Mouse (Mus musculus): ENCODE results near the gene Tldc1. TPM values are rescaled to one million over a fixed set of nuclear protein-coding genes. Genes with fewer than 3 reads are reported as not detected.
A peak's percentile ranks its signal among the peaks of the same experiment; 100 is the strongest.

Gene Tldc1
- 10 to 100 TPM; 11.3 to 14.3 (median 12.1) TPM for total RNA-seq (2022)

- DNase-seq (ENCODE audit: low spot score), result peak; percentile 100
Observed at GRCm38 (mm10) chr8:119778263-119778662, at the start of gene Tldc1. TSS of gene Tldc1 (minus strand) at chr8:119778416.

GRCm38 (mm10) chr8:119827721-119828153 is 49.5 kb upstream of the Tldc1 start:
- DNase-seq (ENCODE audit: low spot score), result no peak

- no peak for DNase-seq (ENCODE audit: low spot score)
Observed at GRCm38 (mm10) chr8:119826982-119827381, 48.8 kb upstream of the Tldc1 start.

GRCm38 (mm10) chr8:119825950-119826730 is 47.9 kb upstream of the Tldc1 start:
- no peak for DNase-seq (ENCODE audit: low spot score)

GRCm38 (mm10) chr8:119824809-119825273 is 46.6 kb upstream of the Tldc1 start:
- peak; percentile 47 for DNase-seq (ENCODE audit: low spot score)

GRCm38 (mm10) chr8:119824100-119824499 is 45.9 kb upstream of the Tldc1 start:
- peak; percentile 53 for DNase-seq (ENCODE audit: low spot score)

GRCm38 (mm10) chr8:119823278-119823677 is 45.1 kb upstream of the Tldc1 start:
- DNase-seq (ENCODE audit: low spot score), result no peak

GRCm38 (mm10) chr8:119821691-119822090 is 43.5 kb upstream of the Tldc1 start:
- no peak for DNase-seq (ENCODE audit: low spot score)

- DNase-seq (ENCODE audit: low spot score), result no peak
Observed at GRCm38 (mm10) chr8:119819976-119820375, 41.8 kb upstream of the Tldc1 start.

- no peak for DNase-seq (ENCODE audit: low spot score)
Observed at GRCm38 (mm10) chr8:119819316-119819715, 41.1 kb upstream of the Tldc1 start.

GRCm38 (mm10) chr8:119817446-119817845 is 39.2 kb upstream of the Tldc1 start:
- no peak for DNase-seq (ENCODE audit: low spot score)

GRCm38 (mm10) chr8:119816219-119816618 is 38.0 kb upstream of the Tldc1 start:
- DNase-seq (ENCODE audit: low spot score), result no peak

GRCm38 (mm10) chr8:119812650-119813431 is 34.6 kb upstream of the Tldc1 start:
- peak; percentile 44 for DNase-seq (ENCODE audit: low spot score)

GRCm38 (mm10) chr8:119811925-119812324 is 33.7 kb upstream of the Tldc1 start:
- no peak for DNase-seq (ENCODE audit: low spot score)

GRCm38 (mm10) chr8:119810953-119811499 is 32.8 kb upstream of the Tldc1 start:
- DNase-seq (ENCODE audit: low spot score), result no peak

GRCm38 (mm10) chr8:119810127-119810868 is 32.1 kb upstream of the Tldc1 start:
- DNase-seq (ENCODE audit: low spot score), result no peak

- DNase-seq (ENCODE audit: low spot score), result no peak
Observed at GRCm38 (mm10) chr8:119809620-119810019, 31.4 kb upstream of the Tldc1 start.

- no peak for DNase-seq (ENCODE audit: low spot score)
Observed at GRCm38 (mm10) chr8:119807687-119808086, 29.5 kb upstream of the Tldc1 start.

- DNase-seq (ENCODE audit: low spot score), result no peak
Observed at GRCm38 (mm10) chr8:119806422-119807263, 28.4 kb upstream of the Tldc1 start.

GRCm38 (mm10) chr8:119805275-119805674 is 27.1 kb upstream of the Tldc1 start:
- DNase-seq (ENCODE audit: low spot score), result no peak

- no peak for DNase-seq (ENCODE audit: low spot score)
Observed at GRCm38 (mm10) chr8:119802592-119802991, 24.4 kb upstream of the Tldc1 start.

All from heart, adult 8-10 months (tissue).